Mouse (Mus musculus) yolk sac, embryonic 10.5 days (tissue): ENCODE data around the gene Krt27.

Experiments
- DNase-seq: peaks from one replicate; pipeline ENCODE4 v3.0.0-alpha.2; 2017; ENCODE audit warnings: low spot score

The Krt27 gene

DNA sequence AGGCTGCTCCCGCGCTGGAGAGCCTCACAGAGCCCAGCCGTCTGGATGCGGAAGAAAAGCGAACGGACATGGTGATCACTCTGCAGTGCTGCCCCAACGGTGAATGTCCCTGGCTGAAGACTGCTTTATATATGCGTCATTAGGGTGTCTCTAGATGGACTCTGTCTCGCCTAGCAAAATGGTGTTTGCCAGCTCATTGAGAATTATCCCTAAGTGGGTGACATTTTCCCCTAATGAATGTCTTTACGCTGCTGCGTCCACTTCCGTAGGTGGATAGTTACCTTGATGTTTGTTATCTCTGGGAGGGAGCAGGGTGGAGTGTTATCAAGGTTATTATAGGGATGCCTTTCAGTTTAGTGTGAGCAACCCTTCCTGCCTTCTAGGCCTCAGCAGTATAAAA lies at the start of gene Krt27:
TSS of gene Krt27 (minus strand) at position 101 of the 400 bp plus-strand sequence.
- DNase-seq, result no peak

DNA sequence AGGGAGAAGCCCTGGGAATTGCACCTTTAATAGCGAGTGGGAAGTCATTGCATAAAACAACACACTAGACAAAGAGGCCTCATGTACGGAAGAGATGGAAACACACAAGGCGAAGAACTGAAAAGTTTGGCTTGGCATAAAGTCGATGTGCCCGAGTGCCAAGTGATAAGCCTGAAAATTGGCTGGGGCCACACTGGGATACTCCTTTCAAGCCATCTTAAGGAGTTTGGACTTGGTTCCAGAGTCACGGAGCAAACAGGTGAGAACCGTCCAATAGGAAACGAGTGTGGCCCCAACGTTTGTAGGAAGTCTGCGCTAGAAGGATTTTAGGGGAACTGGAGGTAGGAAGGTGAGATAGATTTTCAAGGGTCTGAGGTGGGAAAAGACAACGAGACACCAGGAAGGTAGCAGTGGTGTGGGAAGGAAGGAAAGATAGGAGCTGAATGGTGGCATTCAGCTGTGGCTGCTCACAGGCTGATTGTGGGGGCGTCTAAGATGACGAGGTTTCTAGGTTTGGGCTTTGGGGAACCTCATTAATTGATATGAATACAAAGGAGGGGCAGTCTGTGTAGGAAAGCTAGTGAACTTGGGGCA lies 49.1 kb upstream of the Krt27 start:
- no peak for DNase-seq

DNA sequence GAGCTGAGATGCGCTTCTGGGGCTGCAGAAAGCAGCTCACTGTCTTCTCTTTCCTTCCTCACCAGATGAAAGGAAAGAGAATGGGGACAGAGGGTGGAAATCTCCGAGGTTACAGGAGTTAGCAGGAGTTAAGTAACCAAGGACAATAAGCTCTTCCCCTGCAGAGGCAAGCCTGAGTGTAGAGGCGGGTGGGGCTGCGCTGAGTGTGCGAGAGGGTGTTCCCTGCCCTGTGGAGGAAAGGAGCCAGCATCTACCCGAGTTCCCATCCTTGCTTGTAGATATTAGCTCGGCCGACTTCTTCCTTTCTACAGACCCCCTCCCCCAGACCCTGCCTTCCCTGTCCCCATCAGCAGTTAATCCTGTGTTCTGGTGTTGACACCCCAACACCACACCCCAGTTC lies 47.9 kb upstream of the Krt27 start:
- DNase-seq, result no peak

DNA sequence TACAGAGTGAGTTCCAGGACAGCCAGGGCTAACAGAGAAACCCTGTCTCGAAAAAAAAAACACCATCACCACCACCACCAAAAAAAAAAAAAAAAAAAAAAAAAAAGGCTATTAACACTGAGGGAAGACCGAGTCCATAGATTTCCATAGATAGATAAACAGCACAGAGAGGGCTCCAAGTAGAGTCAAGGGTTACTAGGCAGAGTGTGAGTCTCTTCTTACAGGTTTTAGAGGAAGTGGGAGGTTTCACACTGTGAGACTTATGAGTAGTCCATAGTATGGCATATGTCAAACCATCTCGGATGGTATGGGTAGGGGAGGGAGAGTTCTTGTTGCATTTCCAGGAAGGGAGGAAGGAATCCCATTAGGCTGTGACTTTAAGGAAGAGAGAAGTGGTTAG lies 47.2 kb upstream of the Krt27 start:
- no peak for DNase-seq

- DNase-seq, result no peak
Measured at GRCm38 (mm10) chr11:99396661-99397060, 45.8 kb upstream of the Krt27 start.

DNA sequence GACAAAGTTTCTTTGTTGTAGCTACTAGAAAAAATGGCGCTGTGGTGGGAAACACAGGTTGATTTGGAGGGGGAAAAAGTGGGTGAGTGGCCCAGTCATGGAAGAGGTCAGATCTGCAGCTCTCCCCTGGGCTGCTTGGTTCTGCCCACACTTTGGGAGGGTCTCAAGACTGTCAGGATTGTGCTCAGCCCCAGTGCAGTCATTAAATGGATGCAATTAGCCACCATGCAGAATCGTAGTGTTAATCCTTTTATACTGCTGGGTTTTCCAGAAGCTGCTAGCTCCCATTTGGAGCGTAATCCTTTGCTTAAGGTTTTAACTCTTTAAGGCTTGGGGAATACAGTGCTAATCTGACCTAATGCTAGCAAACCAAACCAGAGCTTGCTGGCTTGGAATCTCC lies 45.1 kb upstream of the Krt27 start:
- DNase-seq, result no peak

GRCm38 (mm10) chr11:99392492-99392891 lies 41.6 kb upstream of the Krt27 start:
- DNase-seq, result no peak

- no peak for DNase-seq
Measured at GRCm38 (mm10) chr11:99391375-99391774, 40.5 kb upstream of the Krt27 start.

- no peak for DNase-seq
Measured at GRCm38 (mm10) chr11:99390866-99391265, 40.0 kb upstream of the Krt27 start.

- DNase-seq, result no peak
Measured at GRCm38 (mm10) chr11:99389264-99389663, 38.4 kb upstream of the Krt27 start, which contains the start of gene Krt10. TSS of gene Krt10 (minus strand) at chr11:99389364.

DNA sequence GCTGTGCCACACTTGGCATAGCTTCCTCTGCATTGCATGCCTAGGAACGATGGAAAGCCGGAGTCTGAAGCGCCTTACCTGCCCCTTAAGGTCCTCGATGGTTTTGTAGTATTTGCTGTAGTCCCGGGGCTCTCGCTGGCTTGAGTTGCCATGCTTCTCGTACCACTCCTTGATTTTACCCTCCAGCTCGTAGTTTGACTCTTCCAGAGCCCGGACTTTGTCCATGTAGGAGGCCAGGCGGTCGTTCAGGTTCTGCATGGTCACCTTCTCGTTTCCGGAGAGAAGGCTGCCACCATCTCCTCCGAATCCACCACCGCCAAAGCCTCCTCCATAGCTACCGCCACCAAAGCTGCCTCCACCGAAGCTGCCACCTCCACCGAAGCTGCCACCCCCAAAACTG lies 37.8 kb upstream of the Krt27 start:
- no peak for DNase-seq

DNA sequence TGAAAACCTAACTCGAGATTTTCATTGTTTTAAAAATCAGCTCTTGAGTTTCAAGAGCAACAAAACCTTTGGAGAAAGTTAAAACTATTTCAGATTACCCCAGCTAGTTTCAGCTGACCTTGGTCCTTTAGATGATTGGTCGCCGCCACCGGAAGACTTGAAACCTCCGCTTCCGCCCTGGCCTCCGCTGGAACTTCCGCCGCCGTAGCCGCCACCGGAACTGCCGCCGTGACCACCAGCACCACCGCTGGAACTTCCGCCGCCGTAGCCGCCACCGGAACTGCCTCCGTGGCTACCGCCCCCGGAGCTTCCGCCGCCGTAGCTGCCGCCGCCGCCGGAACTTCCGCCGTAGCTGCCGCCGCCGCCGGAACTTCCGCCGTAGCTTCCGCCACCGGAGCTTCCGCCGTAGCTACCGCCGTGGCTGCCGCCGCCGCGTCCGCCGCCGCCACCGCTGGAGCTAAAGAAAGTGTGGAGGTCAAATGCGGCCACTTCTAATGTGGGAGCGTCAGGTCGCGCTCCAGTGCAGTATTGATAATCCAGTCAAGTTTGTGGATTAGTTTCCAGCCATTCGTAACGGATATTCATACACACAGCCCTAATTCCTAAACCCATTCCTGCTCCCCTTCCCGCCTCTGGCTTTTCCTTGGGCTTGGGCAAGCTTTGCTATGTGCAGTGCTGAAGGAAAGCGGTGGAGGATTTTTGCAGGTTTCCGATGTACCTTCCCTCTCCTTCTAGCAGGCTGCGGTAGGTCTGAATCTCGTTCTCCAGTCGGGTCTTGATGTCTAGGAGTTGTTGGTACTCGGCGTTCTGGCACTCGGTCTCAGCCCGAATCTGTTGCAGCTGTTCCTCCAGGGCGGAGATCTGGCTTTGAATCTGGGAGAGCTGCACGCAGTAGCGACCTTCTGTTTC lies 35.2 kb upstream of the Krt27 start:
- DNase-seq, result peak; percentile 89

DNA sequence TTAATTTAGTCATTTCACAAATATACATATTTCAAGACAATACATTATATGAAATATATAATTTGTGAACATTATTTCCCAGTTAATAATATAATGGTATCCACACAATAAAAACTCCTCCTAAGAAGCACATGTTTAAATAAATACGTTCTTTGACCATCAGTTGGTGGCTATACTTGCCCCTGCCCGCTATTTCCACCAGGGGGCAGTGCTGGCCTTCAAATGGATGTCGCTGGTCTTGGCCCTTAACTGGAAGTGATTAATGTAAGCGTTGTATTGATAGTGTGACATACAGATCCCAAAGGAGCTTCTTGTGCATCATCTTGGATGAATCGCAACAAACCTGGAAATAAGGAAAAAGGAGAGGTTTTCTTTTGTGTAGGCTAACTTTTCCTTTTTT lies 28.7 kb upstream of the Krt27 start:
- DNase-seq, result peak; percentile 5

- no peak for DNase-seq
Measured at GRCm38 (mm10) chr11:99374803-99375202, 23.9 kb upstream of the Krt27 start, which contains the start of gene Krt28. TSS of gene Krt28 (minus strand) at chr11:99374903.

GRCm38 (mm10) chr11:99369853-99370451 lies 19.0 kb upstream of the Krt27 start:
- DNase-seq, result no peak

DNA sequence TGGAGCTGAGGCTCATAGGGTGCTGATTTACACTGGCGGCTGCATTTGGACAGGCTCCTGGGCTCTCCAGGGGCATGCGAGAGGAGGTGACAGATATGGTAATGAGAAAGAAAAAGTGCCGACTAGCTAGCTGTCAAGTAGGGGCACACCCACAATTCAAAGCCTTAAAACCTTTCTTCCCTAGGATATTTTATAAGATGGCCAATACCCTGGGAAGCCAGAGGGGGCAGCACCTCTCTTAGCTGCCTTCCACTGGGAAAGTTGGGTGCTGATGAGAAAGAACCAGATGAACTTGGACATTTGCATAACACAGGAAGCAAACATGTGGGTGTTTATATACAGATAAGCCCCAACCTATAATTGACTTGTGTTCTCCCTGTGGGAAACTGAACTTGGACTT lies 18.3 kb upstream of the Krt27 start:
- DNase-seq, result no peak

- DNase-seq, result no peak
Measured at GRCm38 (mm10) chr11:99366791-99367190, 15.9 kb upstream of the Krt27 start.

- peak; percentile 10 for DNase-seq
Measured at GRCm38 (mm10) chr11:99364412-99364811, 13.5 kb upstream of the Krt27 start.

DNA sequence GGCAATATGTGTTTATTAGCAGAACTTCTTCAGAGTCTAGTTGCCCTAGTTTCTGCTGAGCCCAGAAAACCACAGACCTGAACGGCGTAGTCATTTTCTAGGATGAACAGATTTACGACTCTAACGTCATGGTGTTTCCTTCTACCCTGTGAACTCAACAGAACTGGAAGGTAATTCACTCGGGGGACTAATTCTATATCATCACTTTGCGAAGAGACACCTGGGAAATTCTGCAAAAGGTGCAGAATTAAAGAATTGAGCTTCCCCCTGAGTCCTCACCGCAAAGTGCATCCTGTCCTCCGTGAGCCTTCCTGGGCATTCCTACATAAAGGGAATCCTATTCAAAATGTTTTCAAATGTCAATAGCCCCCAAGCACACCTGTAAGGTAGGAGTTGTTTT lies 10.5 kb upstream of the Krt27 start:
- no peak for DNase-seq

DNA sequence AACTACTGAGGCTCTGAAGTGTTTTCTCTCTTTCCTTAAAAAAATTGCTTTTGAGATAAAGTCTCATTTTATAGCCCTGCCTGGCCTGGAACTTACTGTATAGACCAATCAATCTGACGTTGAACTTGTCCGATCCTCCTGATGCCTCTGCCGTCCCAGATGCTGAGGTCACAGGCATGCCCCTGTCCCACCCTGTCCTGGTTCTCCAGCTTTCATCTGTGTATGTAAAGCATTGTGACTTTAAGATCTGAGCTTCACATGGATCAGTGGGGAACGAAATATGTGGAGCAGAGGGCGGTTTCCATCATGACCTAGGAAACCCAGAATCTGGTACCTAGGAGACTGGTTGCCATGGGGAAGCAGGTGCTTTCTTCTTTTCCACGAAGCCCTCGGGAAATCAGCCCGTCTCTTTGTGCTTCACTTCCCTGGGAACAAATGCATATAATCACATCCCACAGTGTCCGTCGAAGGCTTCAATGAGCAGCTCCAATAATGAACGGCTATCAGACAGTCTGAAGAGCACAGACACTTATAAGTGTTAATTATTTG lies 11.5 kb downstream of the Krt27 start:
- DNase-seq, result no peak

GRCm38 (mm10) chr11:99337866-99338265 lies 13.0 kb downstream of the Krt27 start, which contains the start of gene Krt26:
TSS of gene Krt26 (minus strand) at chr11:99337966.
- no peak for DNase-seq

DNA sequence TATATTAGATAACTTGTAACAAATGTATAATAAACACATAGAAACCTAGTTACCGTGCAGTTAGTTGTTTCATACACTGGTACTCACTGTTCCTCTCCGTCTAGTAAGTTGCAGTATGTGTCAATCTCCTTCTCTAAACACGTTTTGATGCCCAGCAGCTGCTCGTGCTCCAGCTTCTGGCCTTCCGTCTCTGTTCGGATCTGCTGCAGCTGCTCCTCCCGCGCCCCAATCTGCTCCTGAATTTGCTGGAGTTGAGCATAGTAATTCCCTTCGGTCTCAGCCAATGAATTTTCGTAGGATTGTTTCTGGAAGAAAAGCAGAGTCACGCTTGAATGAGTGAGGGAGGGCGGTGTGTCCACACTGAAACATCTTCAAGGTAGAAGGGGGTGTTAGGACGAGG lies 17.5 kb downstream of the Krt27 start:
- no peak for DNase-seq

GRCm38 (mm10) chr11:99329655-99330054 lies 21.2 kb downstream of the Krt27 start:
- DNase-seq, result peak; percentile 9
